Mouse (Mus musculus) C2C12 (cell line): Measurements from ENCODE around the gene Specc1.

Source experiments
- CTCF ChIP-seq: IDR thresholded peaks from one replicate; pipeline ENCODE4 v1.5.1; 2011; ENCODE audit not compliant: control insufficient read depth, insufficient read depth, insufficient read length
- MAX ChIP-seq: IDR thresholded peaks from one replicate; pipeline ENCODE4 v1.6.1; 2011; ENCODE audit warnings: mild to moderate bottlenecking, control low read depth
- MYOD1 ChIP-seq: IDR thresholded peaks from one replicate; pipeline ENCODE4 v1.6.1; 2011; ENCODE audit warnings: low read depth; ENCODE audit not compliant: control insufficient read depth, insufficient read length
- MYOG ChIP-seq: IDR thresholded peaks from one replicate; pipeline ENCODE4 v1.6.1; 2011; ENCODE audit not compliant: control insufficient read depth, insufficient read length; ENCODE audit errors: extremely low read depth
- USF1 ChIP-seq: IDR thresholded peaks from one replicate; pipeline ENCODE4 v1.6.1; 2011; ENCODE audit warnings: low read depth, mild to moderate bottlenecking, control low read depth, moderate library complexity

DNA sequence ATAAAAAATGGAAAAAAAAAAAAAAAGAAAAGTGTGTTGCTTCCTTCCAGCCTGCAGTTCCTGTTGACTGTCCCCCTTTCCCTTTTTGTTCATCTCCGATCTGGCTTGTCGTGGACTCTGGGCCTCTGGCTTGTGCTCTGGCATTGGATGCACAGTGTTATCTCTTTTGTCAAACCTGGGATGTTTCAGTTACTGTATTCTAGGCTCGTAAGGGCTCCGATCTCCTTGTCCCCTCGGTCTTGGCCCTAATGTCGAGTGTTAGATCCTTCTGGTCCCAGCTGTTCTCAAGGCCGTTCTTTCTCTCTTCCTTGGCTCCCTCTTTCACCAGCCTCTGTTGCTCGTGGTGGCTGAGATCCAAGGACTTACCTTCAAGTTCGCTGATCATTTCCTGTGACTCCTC lies 26.3 kb downstream of the Specc1 start:
- TF ChIP-seq CTCF = no peak
- TF ChIP-seq MYOG = no peak
- TF ChIP-seq MAX = no peak
- TF ChIP-seq USF1 = no peak
- TF ChIP-seq MYOD1 = no peak
